Mouse (Mus musculus) heart, embryonic 14.5 days (tissue): ENCODE measurements around the gene Dohh. TPM values are rescaled to one million over a fixed set of nuclear protein-coding genes. Genes with fewer than 3 reads are reported as not detected.

Source experiments
- ATAC-seq: fragments of 200-750 bp; cut with Nextera tagmentation; 2 replicates; pipeline ENCODE4 v1.8.0; 2017; ENCODE audit warnings: low read depth, moderate TSS enrichment; ENCODE audit not compliant: insufficient number of reproducible peaks, insufficient read depth, low FRiP score
- H3K27ac ChIP-seq, 2 experiments: fragments of 200-500 bp in 1 of 2; fragments of 300-500 bp in 1 of 2; sonication (generic) in 1 of 2; replicated peaks in 1 of 2; 2 replicates each; pipeline ENCODE4 v1.5.1; 2012 to 2014; ENCODE audit warnings: low read depth in 2 of 2, low read length in 2 of 2, control low read depth in 1 of 2, mild to moderate bottlenecking in 1 of 2, mixed read lengths in 1 of 2; ENCODE audit not compliant: control insufficient read depth in 1 of 2, insufficient read depth in 1 of 2
- H3K27me3 ChIP-seq: fragments of 300-500 bp; sonication (generic); 2 replicates; pipeline ENCODE4 v1.6.1; 2014; ENCODE audit warnings: mild to moderate bottlenecking, low read length, control low read depth; ENCODE audit not compliant: control insufficient read depth, insufficient read depth
- H3K36me3 ChIP-seq: fragments of 300-500 bp; sonication (generic); 2 replicates; pipeline ENCODE4 v1.6.1; 2014; ENCODE audit warnings: mild to moderate bottlenecking, control low read depth, low read length, mixed read lengths; ENCODE audit not compliant: control insufficient read depth, insufficient read depth
- H3K4me1 ChIP-seq, 2 experiments: fragments of 200-500 bp in 1 of 2; fragments of 300-500 bp in 1 of 2; sonication (generic) in 1 of 2; 2 replicates each; pipeline ENCODE4 v1.6.1; 2012 to 2014; ENCODE audit warnings: low read length in 2 of 2, control low read depth in 1 of 2, mixed read lengths in 1 of 2; ENCODE audit not compliant: control insufficient read depth in 2 of 2, insufficient read depth in 2 of 2
- H3K4me2 ChIP-seq: fragments of 300-500 bp; sonication (generic); 2 replicates; pipeline ENCODE4 v1.6.1; 2014; ENCODE audit warnings: mild to moderate bottlenecking, low read length
- H3K4me3 ChIP-seq, 2 experiments: fragments of 200-500 bp in 1 of 2; fragments of 300-500 bp in 1 of 2; sonication (generic) in 1 of 2; 2 replicates each; pipeline ENCODE4 v1.5.1; 2012 to 2014; ENCODE audit warnings: low read length in 2 of 2, mild to moderate bottlenecking in 2 of 2, control low read depth in 1 of 2, low read depth in 1 of 2, moderate library complexity in 1 of 2; ENCODE audit not compliant: control insufficient read depth in 1 of 2, insufficient read depth in 1 of 2
- H3K9ac ChIP-seq: fragments of 300-500 bp; sonication (generic); 2 replicates; pipeline ENCODE4 v1.6.1; 2014; ENCODE audit warnings: mild to moderate bottlenecking, low read length
- H3K9me3 ChIP-seq: fragments of 300-500 bp; sonication (generic); 2 replicates; pipeline ENCODE4 v1.6.1; 2016; ENCODE audit warnings: low read length, control low read depth; ENCODE audit not compliant: control insufficient read depth
- WGBS: fragments of 180-500 bp; shearing (Covaris S2); extraction: QIAGEN DNeasy Blood & Tissue Kit; methylation state at CpG from one replicate; pipeline ENCODE4 v1.1.7; 2014; 5-methylcytosine and 5-hydroxymethylcytosine counted together
- polyA plus RNA-seq: library from polyadenylated mRNA; unstranded; fragments of >200 nt; fragmentation: Nextera tagmentation; extraction: Ambion mirVana; gene quantifications from 2 replicates; pipeline ENCODE4 v1.2.1, GENCODE M21; 2014

Gene Dohh
- polyA plus RNA-seq, 1 experiment from 2014 or later: 53.5 TPM

GRCm38 (mm10) chr10:81423476-81424245 is 39.4 kb downstream of the Dohh start:
- Histone ChIP-seq H3K9me3 (no peaks in the 10 kb centered on the region), H3K27me3 (no peaks in the 10 kb centered on the region), H3K4me3 (no peak overlapping the region), H3K27ac (peak overlapping the region in 1 of 2 experiments; percentile 71; a peak in 2 of 4 replicates), H3K4me1 (peaks cover 25 to 39% of the 10 kb centered on the region in 2 experiments), H3K4me2 (peak overlapping the region; percentile 93), H3K36me3 (peaks cover 20% of the 10 kb centered on the region), H3K9ac (peak overlapping the region; percentile 84; the same call in 1 of the 2 replicates)
- WGBS: 74% methylated on average over 4 of the region's 4 CpGs
- no peak for ATAC-seq

- peaks cover 24 to 34% of the 10 kb centered on the region in 2 experiments for H3K4me1 ChIP-seq
- peak overlapping the region; percentile 17 to 59 for H3K4me3 ChIP-seq
- no peaks in the 10 kb centered on the region for H3K27me3 ChIP-seq
- peaks cover 12% of the 10 kb centered on the region for H3K36me3 ChIP-seq
- 12% methylated on average over 25 of the region's 25 CpGs for WGBS
- ATAC-seq: peak; percentile 10; the same call in 1 of the 2 replicates
- peak overlapping the region; percentile 93 for H3K4me2 ChIP-seq
- H3K9me3 ChIP-seq: no peaks in the 10 kb centered on the region
- H3K27ac ChIP-seq: peak overlapping the region; percentile 65 to 71
- H3K9ac ChIP-seq: peak overlapping the region; percentile 84
Measured at GRCm38 (mm10) chr10:81424246-81425051, 40.2 kb downstream of the Dohh start.

- no peaks in the 10 kb centered on the region for H3K9me3 ChIP-seq
- H3K4me3 ChIP-seq: peak overlapping the region; percentile 59 to 73
- 37% methylated on average over 10 of the region's 10 CpGs for WGBS
- no peak for ATAC-seq
- H3K9ac ChIP-seq: peak overlapping the region; percentile 84
- H3K27ac ChIP-seq: peak overlapping the region; percentile 22 to 71; a peak in 3 of 4 replicates
- H3K36me3 ChIP-seq: peaks cover 3% of the 10 kb centered on the region
- no peaks in the 10 kb centered on the region for H3K27me3 ChIP-seq
- peaks cover 27 to 39% of the 10 kb centered on the region in 2 experiments for H3K4me1 ChIP-seq
- peak overlapping the region; percentile 93 for H3K4me2 ChIP-seq
Measured at GRCm38 (mm10) chr10:81425236-81425850, 41.1 kb downstream of the Dohh start.

GRCm38 (mm10) chr10:81426081-81426671 is 41.9 kb downstream of the Dohh start:
- Histone ChIP-seq H3K4me3 (peak overlapping the region; percentile 59 to 73), H3K27ac (peak overlapping the region in 1 of 2 experiments; percentile 71; a peak in 2 of 4 replicates), H3K27me3 (no peaks in the 10 kb centered on the region), H3K36me3 (no peaks in the 10 kb centered on the region), H3K9me3 (no peaks in the 10 kb centered on the region), H3K4me2 (peak overlapping the region; percentile 93), H3K9ac (peak overlapping the region; percentile 84), H3K4me1 (peaks cover 27 to 42% of the 10 kb centered on the region in 2 experiments)
- WGBS: 3% methylated on average over 11 of the region's 33 CpGs
- no peak for ATAC-seq

GRCm38 (mm10) chr10:81426897-81427296 is 42.7 kb downstream of the Dohh start:
- peak overlapping the region in 1 of 2 experiments; percentile 24; a peak in 1 of 4 replicates for H3K27ac ChIP-seq

GRCm38 (mm10) chr10:81427327-81427726 is 43.1 kb downstream of the Dohh start:
- Histone ChIP-seq H3K4me1 (peaks cover 25 to 49% of the 10 kb centered on the region in 2 experiments), H3K9ac (peak overlapping the region; percentile 84), H3K4me3 (peak overlapping the region; percentile 59 to 73), H3K27ac (no peak overlapping the region), H3K4me2 (peak overlapping the region; percentile 93), H3K27me3 (no peaks in the 10 kb centered on the region), H3K36me3 (no peaks in the 10 kb centered on the region), H3K9me3 (no peaks in the 10 kb centered on the region)
- ATAC-seq: no peak
- 32% methylated on average over 3 of the region's 3 CpGs for WGBS

More at GRCm38 (mm10) chr10:81426897-81427296, 42.7 kb downstream of the Dohh start:
- H3K4me1 ChIP-seq: peaks cover 25 to 49% of the 10 kb centered on the region in 2 experiments
- H3K9me3 ChIP-seq: no peaks in the 10 kb centered on the region
- no peaks in the 10 kb centered on the region for H3K36me3 ChIP-seq
- peak overlapping the region; percentile 59 to 73 for H3K4me3 ChIP-seq
- H3K27me3 ChIP-seq: no peaks in the 10 kb centered on the region
- H3K9ac ChIP-seq: peak overlapping the region; percentile 84
- peak overlapping the region; percentile 93 for H3K4me2 ChIP-seq
- 0% methylated on average over 27 of the region's 38 CpGs for WGBS
- no peak for ATAC-seq
